In the genomic region with DNA sequence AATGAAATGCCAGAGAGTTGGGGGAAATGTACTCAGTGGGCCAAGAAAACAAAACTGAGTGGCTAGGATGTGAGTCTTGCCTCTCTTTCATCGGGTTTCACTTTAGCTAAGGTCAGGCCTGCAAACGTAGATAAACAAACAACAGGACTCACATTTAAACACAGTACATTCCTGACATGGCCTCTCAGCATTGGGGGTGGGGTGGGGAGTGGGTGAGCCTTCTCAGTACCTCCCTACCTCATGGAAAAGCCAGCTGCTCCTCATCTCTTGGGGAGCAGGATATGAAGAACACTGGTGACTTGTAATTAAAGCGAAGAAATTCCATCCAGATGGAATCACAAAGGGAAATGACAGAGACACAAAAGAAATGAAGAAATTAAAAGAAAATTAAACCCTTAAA, we compare ENCODE assay signal across 10 mouse cellular contexts.
A peak's percentile ranks its signal among the peaks of the same experiment; 100 is the strongest.
DNase-seq lines count a peak whose midpoint lies in the region; ATAC-seq and TF ChIP-seq lines count a peak whose summit lies in the region.
"Had no signal": no experiment of that assay in that cellular context is flagged by ENCODE, and none has a peak within 500 bp of the region (broad histone marks: within the 10 kb centered on the region; RNA-seq: fewer than 3 reads in every experiment).

No protein-coding gene starts in this region.

- no peaks in the 10 kb centered on the region for H3K4me1 ChIP-seq in intestine, embryonic 14.5 days (replicated peaks; ENCODE audit: control insufficient read depth, insufficient read depth, low read length)
- no peaks in the 10 kb centered on the region for H3K4me1 ChIP-seq in intestine, postnatal 0 days (replicated peaks; ENCODE audit: control insufficient read depth, insufficient read depth, low read length)
- 0 out of 2 replicates have a peak, but pooled peaks cover 3% of the 10 kb centered on the region for H3K4me1 ChIP-seq in stomach, embryonic 14.5 days (ENCODE audit: control insufficient read depth, insufficient read depth, low read length)
- H3K4me1 ChIP-seq in stomach, postnatal 0 days (replicated peaks; ENCODE audit: control insufficient read depth, insufficient read depth) = no peaks in the 10 kb centered on the region
- no peaks in the 10 kb centered on the region for H3K4me1 ChIP-seq in heart, embryonic 16.5 days (ENCODE audit: control insufficient read depth, insufficient read depth, low read length)
- H3K4me1 ChIP-seq: limb, embryonic 15.5 days had no signal

- DNase-seq in intestine, embryonic 14.5 days (ENCODE audit: low spot score) = no peak
- DNase-seq in stomach, postnatal 0 days (ENCODE audit: low spot score) = no peak
- no peak for DNase-seq in left cerebral cortex, adult 18-20 months (ENCODE audit: low spot score in 2 of 2)
- DNase-seq in urinary bladder, adult 18-20 months (ENCODE audit: low spot score in 2 of 2) = no peak
- DNase-seq: adrenal gland, postnatal 14 days had no signal

- no peak for TF ChIP-seq CTCF in intestine, postnatal 0 days (IDR thresholded peaks at IDR 0.05; ENCODE audit: low read depth)
- no peak for TF ChIP-seq CTCF in stomach, postnatal 0 days (IDR thresholded peaks at IDR 0.05; ENCODE audit: low read depth)

- H3K4me2 ChIP-seq in intestine, embryonic 14.5 days (ENCODE audit: low read length) = no peak overlapping the region
- no peak overlapping the region for H3K4me2 ChIP-seq in intestine, postnatal 0 days (replicated peaks; ENCODE audit: low read depth)
- H3K4me2 ChIP-seq in stomach, embryonic 14.5 days (replicated peaks; ENCODE audit: low read depth, low read length) = no peak overlapping the region
- H3K4me2 ChIP-seq in stomach, postnatal 0 days (replicated peaks; ENCODE audit: low read depth) = no peak overlapping the region
- no peak overlapping the region for H3K4me2 ChIP-seq in heart, embryonic 16.5 days (ENCODE audit: low read depth, low read length)
- H3K4me2 ChIP-seq: limb, embryonic 15.5 days had no signal

- no peaks in the 10 kb centered on the region for H3K27me3 ChIP-seq in intestine, embryonic 14.5 days (replicated peaks; ENCODE audit: control insufficient read depth, insufficient read depth, low read length)
- no peaks in the 10 kb centered on the region for H3K27me3 ChIP-seq in intestine, postnatal 0 days (replicated peaks; ENCODE audit: control insufficient read depth, insufficient read depth, low read length)
- H3K27me3 ChIP-seq in stomach, embryonic 14.5 days (ENCODE audit: control insufficient read depth, insufficient read depth, low read length) = no peaks in the 10 kb centered on the region
- H3K27me3 ChIP-seq in stomach, postnatal 0 days (ENCODE audit: control insufficient read depth, insufficient read depth, low read length) = no peaks in the 10 kb centered on the region
- no peaks in the 10 kb centered on the region for H3K27me3 ChIP-seq in heart, embryonic 16.5 days (ENCODE audit: control insufficient read depth, insufficient read depth, low read length)
- H3K27me3 ChIP-seq: limb, embryonic 15.5 days had no signal

- no peak overlapping the region for H3K9ac ChIP-seq in intestine, embryonic 14.5 days (ENCODE audit: low read length)
- no peak overlapping the region for H3K9ac ChIP-seq in intestine, postnatal 0 days (ENCODE audit: low read depth, low read length)
- no peak overlapping the region for H3K9ac ChIP-seq in stomach, embryonic 14.5 days (replicated peaks; ENCODE audit: low read depth, low read length)
- no peak overlapping the region for H3K9ac ChIP-seq in stomach, postnatal 0 days (ENCODE audit: low read length)
- no peak overlapping the region for H3K9ac ChIP-seq in heart, embryonic 16.5 days (ENCODE audit: low read length)
- H3K9ac ChIP-seq: limb, embryonic 15.5 days had no signal

- H3K9me3 ChIP-seq in intestine, embryonic 14.5 days (ENCODE audit: control insufficient read depth, low read length) = no peaks in the 10 kb centered on the region
- H3K9me3 ChIP-seq in intestine, postnatal 0 days (ENCODE audit: control insufficient read depth) = no peaks in the 10 kb centered on the region
- no peaks in the 10 kb centered on the region for H3K9me3 ChIP-seq in stomach, embryonic 14.5 days (ENCODE audit: control insufficient read depth, low read depth, low read length)
- no peaks in the 10 kb centered on the region for H3K9me3 ChIP-seq in stomach, postnatal 0 days (ENCODE audit: control insufficient read depth, low read length)
- H3K9me3 ChIP-seq in heart, embryonic 16.5 days (replicated peaks; ENCODE audit: control insufficient read depth, low read length) = no peaks in the 10 kb centered on the region
- H3K9me3 ChIP-seq: limb, embryonic 15.5 days had no signal

- H3K4me3 ChIP-seq in intestine, embryonic 14.5 days (ENCODE audit: low read depth, low read length) = no peak overlapping the region
- H3K4me3 ChIP-seq in intestine, postnatal 0 days (ENCODE audit: low read depth, low read length) = no peak overlapping the region
- H3K4me3 ChIP-seq in stomach, embryonic 14.5 days (ENCODE audit: low read depth, low read length) = no peak overlapping the region
- H3K4me3 ChIP-seq in stomach, postnatal 0 days (ENCODE audit: low read depth, low read length) = no peak overlapping the region
- H3K4me3 ChIP-seq in heart, embryonic 16.5 days (ENCODE audit: low read length) = no peak overlapping the region
- H3K4me3 ChIP-seq: heart, adult 2 months; limb, embryonic 15.5 days had no signal

- ATAC-seq in intestine, embryonic 14.5 days (replicated peaks; ENCODE audit: low FRiP score, low TSS enrichment, low read depth) = no peak
- ATAC-seq in intestine, postnatal 0 days = no peak
- no peak for ATAC-seq in stomach, embryonic 14.5 days (ENCODE audit: insufficient number of reproducible peaks, insufficient read depth, low FRiP score, low read depth)
- no peak for ATAC-seq in stomach, postnatal 0 days (ENCODE audit: low FRiP score, low TSS enrichment)
- ATAC-seq in heart, embryonic 16.5 days (replicated peaks; ENCODE audit: extremely low read depth, insufficient read depth, low FRiP score) = 0 out of 2 replicates have a peak, but pooled peaks have one; percentile 52

- WGBS in intestine, embryonic 14.5 days = 24% methylated on average over 3 of the region's 3 CpGs
- WGBS in intestine, postnatal 0 days = 26% methylated on average over 3 of the region's 3 CpGs
- WGBS in stomach, embryonic 14.5 days = 21% methylated on average over 3 of the region's 3 CpGs
- WGBS in stomach, postnatal 0 days = 19% methylated on average over 3 of the region's 3 CpGs
- 35% methylated on average over 3 of the region's 3 CpGs for WGBS in heart, embryonic 16.5 days

- no peak for TF ChIP-seq EP300 in stomach, postnatal 0 days (optimal IDR thresholded peaks at IDR 0.05)

- no peaks in the 10 kb centered on the region for H3K36me3 ChIP-seq in intestine, embryonic 14.5 days (ENCODE audit: control insufficient read depth, insufficient read depth, low read length)
- no peaks in the 10 kb centered on the region for H3K36me3 ChIP-seq in intestine, postnatal 0 days (ENCODE audit: control insufficient read depth, insufficient read depth)
- no peaks in the 10 kb centered on the region for H3K36me3 ChIP-seq in stomach, embryonic 14.5 days (ENCODE audit: control insufficient read depth, insufficient read depth, low read length)
- no peaks in the 10 kb centered on the region for H3K36me3 ChIP-seq in stomach, postnatal 0 days (ENCODE audit: control insufficient read depth, insufficient read depth, low read length)
- H3K36me3 ChIP-seq in heart, embryonic 16.5 days (ENCODE audit: control insufficient read depth, insufficient read depth) = no peaks in the 10 kb centered on the region
- H3K36me3 ChIP-seq: limb, embryonic 15.5 days had no signal

- peak overlapping the region; percentile 33; the same call in 1 of the 2 replicates for H3K27ac ChIP-seq in intestine, embryonic 14.5 days (ENCODE audit: low read depth)
- H3K27ac ChIP-seq in intestine, postnatal 0 days (ENCODE audit: low read depth, low read length) = no peak overlapping the region
- peak overlapping the region; percentile 36; the same call in 1 of the 2 replicates for H3K27ac ChIP-seq in stomach, embryonic 14.5 days (ENCODE audit: low read length)
- no peak overlapping the region for H3K27ac ChIP-seq in stomach, postnatal 0 days (replicated peaks)
- H3K27ac ChIP-seq in heart, embryonic 16.5 days (ENCODE audit: low read length) = no peak overlapping the region
- H3K27ac ChIP-seq: heart, adult 2 months; limb, embryonic 15.5 days had no signal

Comparison
In these comparisons a context has a peak if more than half of its experiments do, and no peak if none do; other contexts are left out.
1. H3K27ac ChIP-seq: peak in intestine, embryonic 14.5 days (single experiment) and stomach, embryonic 14.5 days (single experiment); none in intestine, postnatal 0 days (single experiment), stomach, postnatal 0 days (single experiment) and heart, embryonic 16.5 days (single experiment).